Mouse (Mus musculus): ENCODE results near the gene Clk3.

Gene Clk3

DNA sequence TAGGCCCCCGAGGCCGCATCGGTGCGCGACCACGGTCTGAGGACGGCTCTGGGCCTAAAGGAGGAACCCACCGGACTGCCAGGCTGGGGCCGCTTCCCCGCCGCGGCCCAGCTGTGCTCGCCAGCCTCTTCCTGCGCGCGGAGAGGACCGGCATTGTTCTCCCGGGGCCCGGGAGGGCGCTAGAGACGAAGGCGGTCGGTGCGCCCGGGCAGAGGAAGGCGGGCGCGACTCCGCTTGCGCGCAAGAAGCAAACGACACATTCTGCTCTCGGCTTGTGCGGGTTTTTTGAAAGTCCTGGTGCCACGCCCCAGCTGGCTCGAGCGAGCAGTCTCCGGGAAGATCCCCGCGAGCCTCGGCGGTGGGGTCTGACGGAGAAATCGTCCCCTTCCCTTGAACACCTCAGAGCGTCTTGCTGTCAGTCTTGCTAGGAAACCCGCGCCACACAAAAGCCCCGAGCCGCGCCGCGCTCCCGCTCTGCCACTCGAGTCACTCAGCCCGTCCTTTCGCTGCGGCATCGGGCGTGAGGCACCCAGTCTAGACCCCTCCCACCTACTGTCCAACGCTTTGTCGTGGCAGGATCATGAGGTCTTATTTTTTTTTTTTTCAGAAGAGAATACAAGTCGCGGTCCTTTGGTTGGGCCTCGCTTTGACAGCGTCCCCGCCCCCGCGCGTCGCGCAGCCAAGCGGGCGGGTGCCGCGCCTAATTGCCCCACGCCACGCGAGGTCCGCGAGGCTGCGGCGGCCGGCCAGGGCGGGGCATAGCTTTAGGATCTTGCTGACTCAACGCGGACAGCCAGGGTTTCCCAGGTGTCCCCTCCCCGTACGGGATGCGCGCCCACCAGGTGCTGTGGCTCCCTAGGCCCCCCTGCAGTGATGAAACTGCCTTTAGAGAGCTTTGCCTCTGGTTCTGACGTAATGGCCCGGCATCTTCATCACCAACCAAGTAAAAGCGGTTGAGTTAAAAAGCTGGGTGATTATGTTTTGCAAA, at the start of gene Clk3:
Clk3 (minus strand) TSS at position 497 of the 988 bp plus-strand sequence.
- DNase-seq (ENCODE audit: low spot score): peak; percentile 66

DNA sequence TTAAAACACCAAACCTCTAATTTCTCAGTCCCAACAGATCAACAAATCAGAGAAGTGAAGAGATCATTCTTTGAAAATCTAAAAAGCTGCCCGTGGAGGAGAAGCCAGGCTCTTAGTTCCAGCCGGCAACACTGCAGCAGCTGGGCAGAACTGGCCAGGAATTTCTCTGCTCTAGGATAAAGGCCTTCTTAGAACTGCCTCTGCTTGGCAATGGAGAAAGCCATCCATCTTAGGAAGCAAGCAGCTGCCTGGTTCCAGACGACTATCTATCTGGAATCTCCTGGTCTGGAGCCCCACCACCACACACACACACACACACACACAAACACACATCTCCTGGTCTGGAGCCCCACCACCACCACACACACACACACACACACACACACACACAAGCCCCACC, 49.2 kb upstream of the Clk3 start:
- DNase-seq (ENCODE audit: low spot score): no peak

DNA sequence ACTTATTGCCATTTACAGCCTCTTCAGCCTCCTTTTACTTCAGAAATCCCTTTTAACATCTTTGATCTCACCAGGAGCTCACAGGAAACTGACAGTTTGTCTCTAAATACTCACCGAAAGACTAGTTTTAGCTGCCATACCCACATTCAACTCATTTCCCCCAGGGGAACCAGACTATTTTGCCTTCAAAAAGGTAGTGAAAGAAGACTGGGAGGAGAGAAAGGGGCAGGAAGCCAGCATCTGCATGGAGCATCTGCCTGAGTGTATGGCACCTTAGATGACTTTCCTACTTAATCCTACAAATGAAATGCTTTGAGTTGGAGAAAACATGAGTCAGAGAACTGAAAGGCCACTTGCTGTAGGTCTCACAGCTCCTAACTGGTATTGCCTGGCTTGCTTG, 48.4 kb upstream of the Clk3 start:
- no peak for DNase-seq (ENCODE audit: low spot score)

DNA sequence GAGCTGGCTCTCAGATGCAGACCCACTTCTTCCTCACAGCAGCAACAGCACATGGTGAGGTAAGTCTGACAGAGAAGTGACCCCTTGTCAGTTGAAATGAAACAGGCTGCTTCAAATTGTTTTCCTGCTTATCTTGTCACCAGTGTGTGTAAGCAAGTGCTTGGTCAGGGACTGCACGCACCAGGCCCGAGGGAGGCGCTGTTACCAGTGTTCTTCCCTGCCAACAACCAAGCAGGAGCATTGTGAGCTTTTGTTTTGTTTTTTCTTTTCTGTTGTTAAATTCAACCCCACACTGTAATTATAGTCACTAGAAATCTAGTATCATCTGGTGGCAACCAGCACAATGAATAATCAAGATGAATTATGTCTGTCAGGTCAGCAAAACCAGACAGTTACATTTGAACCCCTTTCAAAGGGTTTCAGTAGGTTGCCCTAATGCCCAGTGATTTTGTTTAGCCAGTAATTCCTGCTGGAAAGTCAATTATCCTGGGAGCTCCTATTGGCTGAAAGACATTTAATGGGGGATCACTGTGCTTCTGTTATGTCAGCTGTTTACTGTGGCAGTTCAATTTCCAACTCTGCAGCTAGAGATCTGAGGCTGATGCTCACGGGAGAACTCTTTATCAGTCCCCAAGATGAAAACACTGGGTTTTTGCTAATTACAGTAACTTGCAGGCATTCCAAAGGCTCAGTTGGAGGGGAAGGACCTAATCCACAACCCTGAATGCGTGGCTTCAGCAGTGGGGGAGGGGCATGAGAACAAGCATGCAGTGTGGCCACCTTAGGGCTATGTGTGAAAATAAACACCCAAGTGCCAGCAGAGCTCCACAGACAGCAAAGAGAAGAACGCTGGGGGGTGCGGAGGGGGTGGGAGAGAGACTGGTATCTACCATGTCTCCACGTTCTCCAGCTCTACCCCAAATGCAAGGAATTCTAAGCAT, 46.4 kb upstream of the Clk3 start:
- no peak for DNase-seq (ENCODE audit: low spot score)

DNA sequence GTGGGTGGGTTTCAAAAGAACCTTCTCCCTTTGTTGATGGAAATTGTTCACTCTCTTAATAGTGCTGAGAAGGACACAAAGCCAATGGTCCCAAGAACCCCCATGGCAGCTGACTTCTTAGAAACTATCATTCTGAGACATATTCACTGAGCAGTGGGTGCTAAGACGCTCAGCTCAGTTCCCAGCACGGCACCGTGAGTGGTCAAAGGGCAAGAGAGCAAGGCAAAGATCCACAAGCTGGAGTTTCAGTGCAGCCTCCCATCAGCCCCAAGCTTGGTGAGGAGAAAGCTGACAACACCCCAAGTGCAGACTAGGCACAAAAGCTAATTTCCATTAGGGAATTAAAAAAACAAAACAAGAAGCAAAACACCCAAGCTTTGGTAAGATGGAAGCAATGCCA, 45.0 kb upstream of the Clk3 start:
- DNase-seq (ENCODE audit: low spot score): no peak

DNA sequence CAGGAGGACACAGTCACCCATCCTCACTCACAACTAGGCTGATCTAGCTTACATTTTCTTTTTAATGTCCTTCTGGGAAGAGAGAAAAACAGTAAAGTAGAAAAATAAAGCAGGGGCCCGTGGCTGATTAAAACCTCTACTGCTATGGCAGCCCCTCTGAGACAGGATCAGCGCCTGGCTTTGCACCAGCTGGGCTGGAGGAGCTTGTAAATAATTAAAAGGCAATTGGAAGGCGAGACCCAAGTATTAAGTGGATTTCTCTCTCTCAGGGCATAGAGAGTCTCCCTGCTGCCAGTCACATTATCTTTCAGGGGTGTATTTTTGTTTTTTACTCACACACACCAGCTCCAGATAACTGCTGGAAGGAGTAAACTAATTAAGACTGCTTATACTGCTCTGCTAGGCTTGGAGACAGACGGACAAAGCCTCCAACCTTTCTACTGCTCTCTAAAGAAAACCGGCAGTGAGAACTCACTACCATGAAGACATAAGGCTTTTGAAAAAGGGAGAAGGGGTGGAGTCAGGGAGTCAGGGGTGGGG, 43.2 kb upstream of the Clk3 start:
- no peak for DNase-seq (ENCODE audit: low spot score)

DNA sequence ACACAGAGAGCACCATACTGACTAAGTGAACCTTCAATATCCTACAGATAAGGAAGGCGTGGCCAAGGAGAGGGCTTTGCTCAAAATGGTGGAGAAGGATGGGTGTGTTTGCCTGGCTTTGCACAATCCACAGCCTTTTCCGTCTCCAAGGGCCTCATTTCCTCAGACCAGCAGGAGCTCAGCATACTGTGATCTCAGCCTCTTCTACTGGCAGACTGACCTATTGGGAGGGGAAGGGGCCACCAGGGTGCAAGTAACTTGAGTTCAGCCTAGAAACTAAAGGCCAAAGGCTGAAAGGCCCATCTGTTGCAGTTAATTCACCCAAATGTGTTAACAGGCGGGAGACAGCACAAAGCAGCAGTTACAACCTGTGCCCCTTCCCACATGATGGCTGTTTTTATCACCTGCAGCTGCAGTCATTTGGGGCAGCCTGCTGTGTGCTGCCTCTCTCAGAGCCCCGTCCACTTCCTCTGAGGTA, 41.6 kb upstream of the Clk3 start:
- DNase-seq (ENCODE audit: low spot score): no peak

DNA sequence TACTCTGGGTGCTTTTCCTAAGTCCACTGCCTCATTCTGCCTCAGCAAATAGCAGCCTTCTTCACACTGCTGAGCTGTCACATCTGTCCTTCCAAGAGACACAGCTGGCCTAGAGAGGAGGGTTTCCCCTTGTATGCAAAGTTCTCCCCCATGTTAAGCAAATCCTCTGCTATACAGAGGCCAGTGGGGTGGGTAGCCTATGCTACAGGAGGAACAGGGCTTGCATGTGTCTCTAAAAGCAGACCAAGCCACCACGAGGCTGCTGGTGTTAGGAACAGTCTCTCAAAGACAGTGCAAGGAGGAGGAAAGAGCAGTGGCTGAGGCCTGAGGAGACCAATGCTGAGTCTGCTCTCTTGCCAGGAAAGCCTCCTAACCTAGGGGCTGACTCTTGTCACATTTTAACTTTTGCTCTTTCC, 40.4 kb upstream of the Clk3 start:
- no peak for DNase-seq (ENCODE audit: low spot score)

DNA sequence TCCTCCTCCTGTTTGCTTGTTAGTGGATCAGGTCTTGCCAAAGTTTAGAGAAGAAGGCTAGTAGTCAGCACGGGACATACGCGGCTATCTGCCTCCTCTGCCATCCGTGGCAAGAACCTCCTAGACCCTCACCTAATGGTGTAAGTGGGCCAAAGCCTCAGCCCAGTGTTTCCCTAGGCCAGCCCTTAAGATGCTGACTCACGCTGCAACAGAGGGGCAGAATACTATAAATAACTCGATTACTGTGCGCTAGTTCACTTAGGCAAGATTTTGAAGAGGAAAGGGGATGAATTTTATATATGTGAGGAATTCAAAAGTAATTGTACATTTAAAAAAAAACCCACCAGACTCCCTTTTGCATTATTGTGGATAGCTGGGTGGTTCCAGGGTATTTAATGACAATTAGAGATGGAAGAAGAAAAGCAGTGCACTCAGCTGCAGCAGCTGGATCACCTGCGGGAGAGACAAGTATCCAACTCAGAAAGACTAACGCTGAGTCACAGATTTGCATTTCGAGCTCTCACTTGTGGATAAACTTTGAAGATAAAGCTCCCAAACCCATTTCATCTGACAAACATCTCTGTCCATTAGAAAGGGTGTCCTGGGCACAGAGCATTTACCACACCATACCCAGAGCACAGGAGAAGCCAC, 39.6 kb upstream of the Clk3 start:
- DNase-seq (ENCODE audit: low spot score): no peak

DNA sequence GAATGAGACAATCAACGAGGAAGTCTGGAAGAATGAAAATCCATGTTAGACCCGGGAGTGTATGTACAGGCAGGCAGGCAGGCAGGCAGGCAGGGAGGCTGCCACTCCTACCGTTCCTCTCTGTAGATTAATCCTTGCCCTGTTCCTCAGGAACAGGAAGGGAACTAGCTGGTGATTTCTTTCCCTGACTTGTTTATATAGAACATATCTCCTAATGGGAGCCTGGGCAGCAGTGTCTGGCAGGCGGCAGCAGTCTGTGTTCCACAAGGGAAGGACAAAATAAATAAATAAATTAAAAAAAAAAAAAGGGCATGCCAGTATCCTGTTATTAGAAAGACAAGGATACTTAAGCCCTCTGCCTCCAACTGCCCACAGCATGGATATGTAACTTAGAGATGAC, 38.2 kb upstream of the Clk3 start:
- no peak for DNase-seq (ENCODE audit: low spot score)

DNA sequence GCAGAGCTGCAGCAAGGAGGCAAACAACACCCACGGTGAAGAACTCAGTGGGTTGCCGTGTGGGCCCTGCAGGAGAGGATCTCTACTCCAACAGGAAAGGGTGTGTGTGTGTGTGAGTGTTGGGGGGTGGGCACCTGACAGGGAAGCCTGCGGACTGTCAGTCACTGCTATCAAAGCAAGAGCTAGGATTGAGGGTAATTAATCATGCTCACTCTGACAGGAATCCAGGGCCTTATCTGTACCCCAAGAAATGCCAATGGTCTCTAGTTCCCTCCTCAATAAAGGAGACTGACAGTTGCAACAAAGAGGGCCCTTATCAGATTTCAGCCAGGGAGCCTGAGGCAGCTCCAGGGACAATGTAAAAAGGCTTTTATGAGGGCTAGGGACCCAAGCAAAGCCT, 37.4 kb upstream of the Clk3 start:
- no peak for DNase-seq (ENCODE audit: low spot score)

DNA sequence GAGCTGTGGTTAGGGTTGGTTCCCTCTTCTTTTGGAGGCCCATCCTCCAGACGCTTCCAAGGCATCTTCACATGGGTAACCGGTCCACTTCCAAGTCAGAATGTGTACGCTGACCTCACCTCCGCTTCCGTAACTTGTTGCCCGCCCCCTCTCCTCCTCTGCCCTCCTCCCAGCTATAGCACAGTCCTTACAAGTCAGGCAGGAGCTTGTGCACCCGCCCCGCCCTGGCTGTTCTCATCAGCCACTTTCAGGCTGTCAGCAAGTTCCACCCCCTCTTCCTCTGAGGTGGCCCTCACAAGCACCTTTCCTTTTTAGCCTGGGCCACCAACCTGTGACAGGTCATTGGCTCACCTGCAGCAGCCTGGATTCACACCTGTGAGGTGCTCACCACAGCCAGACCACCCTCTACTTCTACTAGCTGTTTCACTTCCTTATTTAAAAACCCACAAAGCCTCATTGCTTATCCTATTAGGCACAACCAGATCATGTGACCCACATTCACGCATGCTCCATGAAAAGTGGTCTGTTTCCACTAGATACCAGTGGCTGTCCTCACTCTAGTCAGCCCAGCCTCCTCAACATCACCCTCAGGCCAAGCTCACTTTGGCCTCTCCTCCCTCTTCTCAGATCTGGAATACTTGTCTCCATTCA, 34.8 kb upstream of the Clk3 start:
- DNase-seq (ENCODE audit: low spot score): no peak

DNA sequence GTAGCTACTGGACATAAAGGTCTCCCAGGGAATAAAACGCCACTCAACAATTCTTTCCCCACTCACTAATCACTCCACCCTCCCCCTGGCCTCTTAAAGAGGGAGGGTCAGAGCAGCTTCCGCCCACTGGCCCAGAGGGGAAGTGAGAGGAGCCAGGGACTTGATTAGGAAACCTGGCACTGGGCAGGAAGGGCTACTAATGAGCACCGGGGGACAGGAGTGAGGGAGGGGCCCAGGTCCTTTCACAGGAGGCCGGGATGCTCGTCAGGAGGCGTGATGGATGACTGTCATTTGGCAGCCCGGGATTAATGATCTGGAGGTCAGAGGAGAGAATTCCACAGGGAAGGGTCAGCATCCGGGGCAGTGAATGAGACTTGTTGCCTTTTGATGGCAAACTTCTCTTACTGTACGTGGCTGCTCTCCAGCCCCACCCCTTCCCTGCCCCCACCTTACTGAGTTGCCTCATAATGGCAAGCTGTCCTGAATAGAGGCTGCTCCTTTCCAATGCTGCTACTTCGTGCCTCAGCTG, 33.1 kb upstream of the Clk3 start:
- no peak for DNase-seq (ENCODE audit: low spot score)

DNA sequence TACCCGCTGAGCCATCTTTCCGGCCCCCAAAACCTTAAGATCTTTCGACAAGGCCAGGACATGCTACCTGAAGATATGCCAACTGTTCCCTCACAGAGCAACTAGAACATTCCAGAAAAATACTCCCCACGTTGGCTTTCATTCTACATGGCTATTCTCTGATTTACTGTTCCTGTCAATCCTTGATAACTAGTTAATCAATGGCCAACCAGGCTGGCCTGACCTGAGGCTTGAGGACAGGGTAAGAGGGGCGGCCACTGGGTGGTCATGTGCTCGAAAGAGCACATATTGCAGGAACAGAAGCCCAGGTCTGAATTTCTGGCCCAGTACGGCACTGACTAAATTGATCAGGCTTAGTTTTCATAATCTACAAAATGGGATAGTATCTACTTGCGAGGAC, 31.8 kb upstream of the Clk3 start:
- no peak for DNase-seq (ENCODE audit: low spot score)

DNA sequence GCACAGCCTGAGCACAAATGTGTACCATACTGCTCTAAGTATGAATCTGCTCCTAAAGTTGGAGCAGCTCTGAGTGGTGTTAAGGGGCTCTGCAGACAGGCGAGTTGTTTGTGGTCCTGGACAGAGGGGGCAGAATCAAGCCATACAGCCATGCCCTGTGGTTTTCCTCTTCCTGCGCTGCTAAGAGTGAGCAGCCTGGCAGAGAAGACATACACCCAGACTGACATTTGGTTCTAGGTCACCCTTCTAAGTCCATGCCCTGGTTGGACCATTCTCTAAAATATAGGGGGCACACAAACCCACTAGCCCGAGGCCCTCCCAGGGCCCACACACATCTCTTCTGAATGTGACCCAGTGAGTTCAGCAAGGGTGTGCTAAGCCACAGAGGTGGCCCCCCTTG, 24.1 kb upstream of the Clk3 start:
- no peak for DNase-seq (ENCODE audit: low spot score)

DNA sequence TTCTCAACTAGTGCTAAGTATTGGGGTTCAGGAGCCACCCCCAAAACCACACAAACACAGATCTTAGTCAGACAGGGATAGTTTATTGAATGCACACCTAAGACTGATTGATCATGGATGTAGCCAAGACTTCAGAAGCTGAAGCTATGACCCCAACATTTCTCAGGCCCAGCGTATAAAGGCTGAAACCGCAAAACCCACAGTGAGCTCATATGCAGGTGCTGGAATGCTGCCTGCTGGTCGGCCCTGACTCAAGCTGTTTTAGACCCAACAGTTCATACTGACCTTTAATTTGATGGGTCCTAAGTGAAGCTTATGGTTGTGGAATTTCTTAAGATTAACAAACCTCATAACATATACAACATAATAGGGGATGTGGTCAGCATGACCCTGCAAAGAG, 17.0 kb upstream of the Clk3 start:
- no peak for DNase-seq (ENCODE audit: low spot score)

DNA sequence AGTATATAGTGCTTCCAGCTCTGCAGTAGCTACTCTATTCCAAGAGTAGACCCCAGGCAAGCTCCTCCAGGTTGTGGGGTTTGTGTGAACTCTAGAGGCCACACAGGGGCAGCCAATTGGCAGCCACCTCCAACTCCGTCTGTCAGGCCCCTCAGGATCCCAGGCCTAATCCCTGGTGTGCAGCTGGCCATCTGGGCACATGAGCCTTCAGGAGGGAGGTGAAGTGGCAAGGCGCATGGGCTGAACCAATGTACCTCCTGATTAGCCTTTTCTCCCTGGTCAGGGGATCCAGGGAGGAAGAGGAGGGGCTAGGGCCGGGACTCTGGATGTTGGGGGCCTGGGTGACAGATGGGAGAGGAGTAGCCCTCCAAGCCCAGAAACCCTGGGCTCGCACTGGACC, 10.1 kb upstream of the Clk3 start:
- no peak for DNase-seq (ENCODE audit: low spot score)

DNA sequence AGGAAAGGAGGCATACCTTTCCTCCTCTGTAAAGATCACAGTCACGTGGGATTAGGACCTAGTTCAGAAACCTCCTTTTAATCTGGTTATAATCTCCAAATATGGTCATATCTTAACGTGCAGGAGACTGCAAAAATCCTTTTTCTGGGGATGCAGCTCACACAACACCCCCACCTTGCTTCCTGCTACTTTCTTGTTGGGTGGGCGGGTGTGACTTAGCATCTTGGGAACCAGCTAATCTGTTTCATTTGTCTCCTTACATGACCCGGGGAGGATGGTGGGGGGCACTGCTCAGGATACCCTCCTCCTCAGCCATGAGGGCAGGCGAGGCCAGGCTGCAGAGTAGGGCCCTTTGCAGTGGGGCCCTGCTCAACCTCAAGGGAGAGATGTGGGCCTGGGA, 9.4 kb upstream of the Clk3 start:
- DNase-seq (ENCODE audit: low spot score): no peak

DNA sequence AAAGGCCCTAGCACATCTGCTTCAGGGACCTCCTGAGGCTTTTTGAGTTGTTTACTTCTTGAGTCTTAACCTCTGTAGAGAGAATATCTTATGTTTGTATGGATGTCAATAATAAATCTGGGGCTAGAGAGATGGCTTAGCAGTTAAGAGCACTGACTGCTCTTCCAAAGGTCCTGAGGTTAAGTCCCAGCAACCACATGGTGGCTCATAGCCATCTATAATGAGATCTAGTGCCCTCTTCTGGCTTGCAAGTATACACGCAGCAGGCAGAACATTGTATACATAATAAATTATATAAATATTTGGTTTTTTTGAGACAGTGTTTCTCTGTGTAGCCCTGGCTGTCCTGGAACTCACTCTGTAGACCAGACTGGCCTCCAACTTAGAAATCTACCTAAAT, 8.5 kb upstream of the Clk3 start:
- no peak for DNase-seq (ENCODE audit: low spot score)

DNA sequence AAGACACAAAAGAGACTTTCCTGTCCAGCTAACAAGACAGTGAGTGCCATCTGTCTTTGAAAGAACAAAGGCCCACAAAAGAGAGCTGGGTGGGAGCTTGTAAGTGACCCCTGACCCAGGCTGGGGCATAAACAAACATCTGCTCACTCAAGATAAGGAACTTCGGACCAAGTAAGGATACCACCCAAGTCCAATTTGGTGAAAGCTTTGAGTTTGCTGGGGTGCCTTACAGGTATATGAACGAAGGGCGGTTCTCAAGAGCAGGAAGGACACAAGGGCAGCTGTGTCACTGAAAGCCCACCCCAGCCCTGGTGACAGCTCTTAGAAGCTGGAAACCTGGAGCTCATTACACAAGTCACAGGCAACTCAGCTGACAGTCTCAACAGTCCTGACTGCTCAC, 8.1 kb upstream of the Clk3 start:
- no peak for DNase-seq (ENCODE audit: low spot score)

DNA sequence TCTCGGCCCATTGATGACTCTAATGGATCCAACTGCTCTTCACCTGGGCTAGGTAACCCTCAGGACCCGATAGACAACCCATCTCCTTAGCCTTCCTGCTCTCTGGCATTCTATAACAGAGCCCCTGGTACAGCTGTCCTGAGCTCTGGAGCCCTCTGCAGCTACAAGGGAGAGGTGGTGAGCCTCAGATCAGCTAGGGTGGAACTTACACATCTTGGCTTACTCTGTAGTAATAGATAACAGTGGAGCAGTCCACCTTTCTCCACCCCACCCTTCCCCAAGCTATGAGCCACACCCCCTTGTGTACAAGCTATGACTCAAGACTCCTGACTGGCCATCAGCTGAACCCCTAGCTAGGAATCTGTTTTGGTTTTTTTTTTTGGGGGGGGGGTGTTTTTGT, 5.2 kb upstream of the Clk3 start:
- peak; percentile 44 for DNase-seq (ENCODE audit: low spot score)
